Comparison of ENCODE assay signal across 35 mouse cellular contexts in the genomic region with DNA sequence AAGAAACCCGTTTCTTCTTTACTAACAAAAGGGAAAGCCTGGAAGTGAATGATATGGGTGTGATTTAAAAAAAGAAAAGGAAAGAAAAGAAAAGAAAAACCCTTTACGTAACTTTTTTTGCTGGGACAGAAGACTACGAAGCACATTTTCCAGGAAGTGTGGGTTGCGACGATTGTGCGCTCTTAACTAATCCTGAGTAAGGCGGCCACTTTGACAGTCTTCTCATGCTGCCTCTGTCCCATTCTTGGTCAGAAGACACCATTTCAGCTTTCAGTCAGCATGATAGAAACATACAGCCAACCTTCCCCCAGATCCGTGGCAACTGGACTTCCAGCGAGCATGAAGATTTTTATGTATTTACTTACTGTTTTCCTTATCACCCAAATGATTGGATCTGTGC. TPM values are rescaled to one million over a fixed set of nuclear protein-coding genes. Genes with fewer than 3 reads are reported as not detected.
DNase-seq lines count a peak whose midpoint lies in the region; ATAC-seq and TF ChIP-seq lines count a peak whose summit lies in the region.
"Had no signal": no experiment of that assay in that cellular context is flagged by ENCODE, and none has a peak within 500 bp of the region (broad histone marks: within the 10 kb centered on the region; RNA-seq: fewer than 3 reads in every experiment).

A gene (plus strand): TSS at position 268 of the 400 bp plus-strand sequence.

- no peaks in the 10 kb centered on the region for H3K4me1 ChIP-seq in heart, embryonic 11.5 days (ENCODE audit: control insufficient read depth, insufficient read depth, low read length)
- H3K4me1 ChIP-seq: embryonic facial prominence, embryonic 10.5 days; embryonic facial prominence, embryonic 13.5 days; forebrain, embryonic 12.5 days; forebrain, embryonic 15.5 days; heart, embryonic 10.5 days; hindbrain, embryonic 12.5 days; hindbrain, embryonic 15.5 days had no signal

- DNase-seq in layer of hippocampus, adult 2 months (ENCODE audit: low spot score in 2 of 2), result no peak
- DNase-seq in layer of hippocampus, postnatal 25 days (ENCODE audit: extremely low spot score in 1 of 2, low spot score in 1 of 2), result no peak
- DNase-seq in induced T-regulatory cell, adult 2 months (ENCODE audit: low read depth), result peak; percentile 67
- no peak for DNase-seq in testis, postnatal 10 days (ENCODE audit: low spot score)
- no peak for DNase-seq in left cerebral cortex, postnatal 25 days (ENCODE audit: low spot score in 2 of 2)
- DNase-seq: adrenal gland, adult 2 months; adrenal gland, postnatal 14 days; cerebellum, adult 11 months; cerebellum, adult 8-10 months; cerebellum, postnatal 10 days; cerebellum, postnatal 36 days; embryo, embryonic 11 days; gastrocnemius, postnatal 10 days; gastrocnemius, postnatal 36 days; heart, adult 2 months had no signal

- no peaks in the 10 kb centered on the region for H3K9me3 ChIP-seq in heart, embryonic 11.5 days (replicated peaks; ENCODE audit: control insufficient read depth, low read length)
- H3K9me3 ChIP-seq: embryonic facial prominence, embryonic 10.5 days; embryonic facial prominence, embryonic 13.5 days; forebrain, embryonic 12.5 days; forebrain, embryonic 15.5 days; G1E; heart, embryonic 10.5 days; hindbrain, embryonic 12.5 days; hindbrain, embryonic 15.5 days had no signal

- no peak for TF ChIP-seq CTCF in layer of hippocampus, adult 2 months (conservative IDR thresholded peaks at IDR 0.05)

- no peak within 1 kb of the TSS for H3K4me3 ChIP-seq in layer of hippocampus, adult 2 months
- no peak within 1 kb of the TSS for H3K4me3 ChIP-seq in heart, embryonic 11.5 days (ENCODE audit: low read depth, low read length)
- H3K4me3 ChIP-seq: embryonic facial prominence, embryonic 10.5 days; embryonic facial prominence, embryonic 13.5 days; erythroblast, embryonic 14.5 days; forebrain, embryonic 12.5 days; forebrain, embryonic 15.5 days; heart, adult 2 months; heart, embryonic 10.5 days; hindbrain, embryonic 12.5 days; hindbrain, embryonic 15.5 days had no signal

- peak within 1 kb of the TSS; percentile 28; the same call in 1 of the 2 replicates for H3K27ac ChIP-seq in layer of hippocampus, adult 2 months
- no peak within 1 kb of the TSS for H3K27ac ChIP-seq in heart, embryonic 11.5 days (ENCODE audit: low read depth, low read length)
- H3K27ac ChIP-seq: embryonic facial prominence, embryonic 10.5 days; embryonic facial prominence, embryonic 13.5 days; forebrain, embryonic 12.5 days; forebrain, embryonic 15.5 days; heart, adult 2 months; heart, embryonic 10.5 days; hindbrain, embryonic 12.5 days; hindbrain, embryonic 15.5 days had no signal

- ATAC-seq in CD4-positive, CD25-positive, alpha-beta regulatory T cell, adult 4 months, result peak; percentile 50
- ATAC-seq in heart, embryonic 11.5 days (replicated peaks; ENCODE audit: insufficient number of reproducible peaks, low FRiP score, low TSS enrichment), result no peak
- ATAC-seq: forebrain, embryonic 15.5 days; Patski had no signal

- WGBS in heart, embryonic 11.5 days (ENCODE audit: insufficient replicate concordance), result 82% methylated on average over 9 of the region's 9 CpGs

- no peak within 1 kb of the TSS for H3K4me2 ChIP-seq in heart, embryonic 11.5 days
- H3K4me2 ChIP-seq: embryonic facial prominence, embryonic 13.5 days; forebrain, embryonic 12.5 days; forebrain, embryonic 15.5 days; hindbrain, embryonic 12.5 days; hindbrain, embryonic 15.5 days had no signal

- no peak within 1 kb of the TSS for H3K9ac ChIP-seq in heart, embryonic 11.5 days (ENCODE audit: low read depth, low read length)
- H3K9ac ChIP-seq: embryonic facial prominence, embryonic 13.5 days; forebrain, embryonic 12.5 days; forebrain, embryonic 15.5 days; hindbrain, embryonic 12.5 days; hindbrain, embryonic 15.5 days had no signal

- no peaks in the 10 kb centered on the region for H3K36me3 ChIP-seq in heart, embryonic 11.5 days (ENCODE audit: control insufficient read depth, insufficient read depth, low read length)
- H3K36me3 ChIP-seq: embryonic facial prominence, embryonic 10.5 days; embryonic facial prominence, embryonic 13.5 days; forebrain, embryonic 12.5 days; forebrain, embryonic 15.5 days; G1E; heart, embryonic 10.5 days; hindbrain, embryonic 12.5 days; hindbrain, embryonic 15.5 days had no signal

- H3K27me3 ChIP-seq in heart, embryonic 11.5 days (ENCODE audit: control insufficient read depth, insufficient read depth, low read length), result no peaks in the 10 kb centered on the region
- H3K27me3 ChIP-seq: embryonic facial prominence, embryonic 13.5 days; forebrain, embryonic 12.5 days; forebrain, embryonic 15.5 days; hindbrain, embryonic 12.5 days; hindbrain, embryonic 15.5 days had no signal

- intact Hi-C loops in left cerebral cortex, postnatal 25 days (cut with DNase I), result no loop called here

RNA-seq across cellular contexts. Expression of the gene that starts here (rescaled TPM):
- total RNA-seq in layer of hippocampus, adult 2 months (2021), result not detected
- total RNA-seq in layer of hippocampus, postnatal 25 days (2021), result not detected
- polyA plus RNA-seq in CD4-positive, CD25-positive, alpha-beta regulatory T cell, adult 4 months (2017; shearing (Covaris generic)), result 10 to 100 TPM; 31.4 to 42.4 TPM
- total RNA-seq in left cerebral cortex, postnatal 25 days (2021), result not detected
- not detected in 2 replicates for polyA plus RNA-seq in heart, embryonic 11.5 days (2014; fragmentation: Nextera tagmentation; extraction: Ambion mirVana)
- total RNA-seq: adrenal gland, adult 2 months; adrenal gland, postnatal 14 days; adrenal gland, postnatal 4 days; G1E; gastrocnemius, adult 18-20 months; gastrocnemius, postnatal 10 days; gastrocnemius, postnatal 36 days; granulocyte monocyte progenitor cell, adult 5-6 weeks; heart, adult 2 months; heart, postnatal 25 days; hematopoietic stem cell, adult 5-6 weeks had no signal
- polyA plus RNA-seq: adrenal gland, adult 2 months; cortical plate, adult 2 months; embryonic facial prominence, embryonic 10.5 days; embryonic facial prominence, embryonic 13.5 days; erythroblast, embryonic 14.5 days; forebrain, embryonic 12.5 days; forebrain, embryonic 15.5 days; G1E; heart, embryonic 10.5 days; heart, embryonic 14.5 days; heart, postnatal 0 days; hindbrain, embryonic 12.5 days; hindbrain, embryonic 15.5 days; Patski had no signal

Comparison
In these comparisons a context has a peak if more than half of its experiments do, and no peak if none do; other contexts are left out.
1. RNA of the gene that starts here (polyA plus RNA-seq): 31.4 to 42.4 TPM in CD4-positive, CD25-positive, alpha-beta regulatory T cell, adult 4 months; not detected in heart, embryonic 11.5 days; every median in the first group is over 10 times any median in the second.